Mouse (Mus musculus): ENCODE measurements around the gene Retreg3. TPM values are rescaled to one million over a fixed set of nuclear protein-coding genes. Genes with fewer than 3 reads are reported as not detected.

The Retreg3 gene
- polyA plus RNA-seq, 1 experiment from 2014 or later = 18.4 TPM

GRCm38 (mm10) chr11:101152825-101153224 lies 33.1 kb upstream of the Retreg3 start:
- H3K9ac ChIP-seq (ENCODE audit: low read length) = no peak overlapping the region
- H3K27ac ChIP-seq (ENCODE audit: low read length) = no peak overlapping the region
- no peaks in the 10 kb centered on the region for H3K9me3 ChIP-seq (ENCODE audit: control insufficient read depth, low read length)
- H3K27me3 ChIP-seq (ENCODE audit: control insufficient read depth, insufficient read depth, low read depth, low read length) = no peaks in the 10 kb centered on the region
- no peaks in the 10 kb centered on the region for H3K36me3 ChIP-seq (ENCODE audit: control insufficient read depth, insufficient read depth, low read length)
- H3K4me3 ChIP-seq (ENCODE audit: low read length) = no peak overlapping the region
- no peak for ATAC-seq (ENCODE audit: low read depth)
- H3K4me2 ChIP-seq (ENCODE audit: low read depth, low read length) = no peak overlapping the region
- peaks cover 18% of the 10 kb centered on the region for H3K4me1 ChIP-seq (replicated peaks; ENCODE audit: control insufficient read depth, insufficient read depth, low read length)
- WGBS = 74% methylated on average over 1 of the region's 1 CpGs

GRCm38 (mm10) chr11:101151063-101151462 lies 31.4 kb upstream of the Retreg3 start:
- Histone ChIP-seq H3K9ac (ENCODE audit: low read length) (no peak overlapping the region), H3K4me1 (replicated peaks; ENCODE audit: control insufficient read depth, insufficient read depth, low read length) (peaks cover 17% of the 10 kb centered on the region), H3K4me2 (ENCODE audit: low read depth, low read length) (no peak overlapping the region), H3K4me3 (ENCODE audit: low read length) (no peak overlapping the region), H3K36me3 (ENCODE audit: control insufficient read depth, insufficient read depth, low read length) (no peaks in the 10 kb centered on the region), H3K9me3 (ENCODE audit: control insufficient read depth, low read length) (no peaks in the 10 kb centered on the region), H3K27ac (ENCODE audit: low read length) (no peak overlapping the region), H3K27me3 (ENCODE audit: control insufficient read depth, insufficient read depth, low read depth, low read length) (no peaks in the 10 kb centered on the region)
- 54% methylated on average over 2 of the region's 2 CpGs for WGBS
- ATAC-seq (ENCODE audit: low read depth) = no peak

DNA sequence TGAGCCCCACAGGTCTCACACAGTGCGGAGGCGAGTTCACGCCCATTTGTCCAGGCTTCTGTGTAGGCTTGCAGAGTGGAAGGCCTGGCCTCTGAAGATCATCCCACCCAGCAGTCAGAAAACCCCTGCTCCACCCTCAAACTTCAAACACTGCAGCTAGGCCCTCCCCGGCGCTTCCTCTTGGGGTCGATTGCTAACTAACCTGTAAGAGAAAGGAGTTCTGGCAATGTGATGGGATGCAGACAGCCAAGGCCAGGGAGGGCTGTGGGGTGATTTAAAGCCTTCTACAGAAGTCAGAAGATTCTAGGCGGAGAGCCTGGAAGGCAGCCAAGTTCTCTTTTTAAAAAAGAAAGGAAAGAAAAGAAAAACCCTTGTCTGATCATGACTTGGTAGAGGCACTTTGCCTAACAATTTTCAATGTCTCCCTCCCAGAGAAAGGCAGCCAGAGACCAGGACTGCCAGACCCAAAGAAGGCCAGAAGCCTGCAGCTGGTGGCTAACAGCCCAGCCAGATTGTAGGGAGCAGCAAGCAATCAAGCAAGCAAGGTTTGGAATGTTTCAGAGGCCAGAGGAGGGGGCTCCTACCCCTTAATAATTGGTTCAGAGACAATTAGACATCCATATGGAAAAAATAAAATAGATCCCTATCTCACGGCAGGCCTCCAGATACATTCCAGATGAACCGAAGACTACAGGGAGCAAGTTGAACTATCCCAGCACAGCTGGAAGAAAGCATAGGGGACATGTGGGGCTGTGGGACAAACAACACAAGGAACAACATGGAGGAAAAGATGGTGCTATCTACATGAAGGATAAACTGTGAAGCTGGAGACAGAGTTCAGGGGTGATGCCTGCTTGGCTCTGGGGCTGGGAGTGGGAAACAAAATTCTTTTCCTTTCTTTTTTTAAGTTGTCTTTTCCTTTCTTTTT lies 29.7 kb upstream of the Retreg3 start:
- Histone ChIP-seq H3K27me3 (ENCODE audit: control insufficient read depth, insufficient read depth, low read depth, low read length) (no peaks in the 10 kb centered on the region), H3K9me3 (ENCODE audit: control insufficient read depth, low read length) (no peaks in the 10 kb centered on the region), H3K4me1 (replicated peaks; ENCODE audit: control insufficient read depth, insufficient read depth, low read length) (peaks cover 12% of the 10 kb centered on the region), H3K4me2 (ENCODE audit: low read depth, low read length) (0 out of 2 replicates have a peak overlapping the region, but pooled peaks have one; percentile 17), H3K4me3 (ENCODE audit: low read length) (no peak overlapping the region), H3K36me3 (ENCODE audit: control insufficient read depth, insufficient read depth, low read length) (no peaks in the 10 kb centered on the region), H3K27ac (ENCODE audit: low read length) (peak overlapping the region; percentile 63), H3K9ac (ENCODE audit: low read length) (peak overlapping the region; percentile 44)
- WGBS = 31% methylated on average over 9 of the region's 9 CpGs
- ATAC-seq (ENCODE audit: low read depth) = peak; percentile 74

- no peaks in the 10 kb centered on the region for H3K9me3 ChIP-seq (ENCODE audit: control insufficient read depth, low read length)
- no peak for ATAC-seq (ENCODE audit: low read depth)
- no peak overlapping the region for H3K4me3 ChIP-seq (ENCODE audit: low read length)
- H3K27ac ChIP-seq (ENCODE audit: low read length) = peak overlapping the region; percentile 63
- no peaks in the 10 kb centered on the region for H3K36me3 ChIP-seq (ENCODE audit: control insufficient read depth, insufficient read depth, low read length)
- peaks cover 16% of the 10 kb centered on the region for H3K4me1 ChIP-seq (replicated peaks; ENCODE audit: control insufficient read depth, insufficient read depth, low read length)
- H3K4me2 ChIP-seq (ENCODE audit: low read depth, low read length) = no peak overlapping the region
- peak overlapping the region; percentile 44; the same call in 1 of the 2 replicates for H3K9ac ChIP-seq (ENCODE audit: low read length)
- H3K27me3 ChIP-seq (ENCODE audit: control insufficient read depth, insufficient read depth, low read depth, low read length) = no peaks in the 10 kb centered on the region
- 66% methylated on average over 10 of the region's 10 CpGs for WGBS
Observed at GRCm38 (mm10) chr11:101148751-101149150, 29.1 kb upstream of the Retreg3 start.

DNA sequence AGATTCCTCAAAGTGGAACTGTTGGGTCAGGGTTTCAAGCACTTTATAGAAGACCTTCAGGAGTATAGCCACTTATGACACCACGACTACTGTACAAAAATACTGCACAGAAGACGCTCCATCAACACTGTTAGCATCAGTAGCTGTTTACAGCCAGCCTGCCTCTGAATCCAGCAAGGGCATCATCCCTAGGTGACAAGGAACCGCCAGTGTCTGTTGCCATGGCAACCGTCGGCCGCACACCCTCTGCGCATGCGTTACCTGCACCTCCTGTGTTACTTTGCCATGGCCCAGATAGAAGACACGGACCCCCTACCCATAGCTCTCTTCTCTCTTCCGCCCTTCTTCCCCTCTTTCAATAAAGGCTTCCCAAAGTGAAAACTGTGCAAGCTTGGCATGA lies 26.7 kb upstream of the Retreg3 start:
- Histone ChIP-seq H3K9me3 (ENCODE audit: control insufficient read depth, low read length) (no peaks in the 10 kb centered on the region), H3K27ac (ENCODE audit: low read length) (no peak overlapping the region), H3K4me2 (ENCODE audit: low read depth, low read length) (no peak overlapping the region), H3K27me3 (ENCODE audit: control insufficient read depth, insufficient read depth, low read depth, low read length) (no peaks in the 10 kb centered on the region), H3K4me1 (replicated peaks; ENCODE audit: control insufficient read depth, insufficient read depth, low read length) (peaks cover 17% of the 10 kb centered on the region), H3K36me3 (ENCODE audit: control insufficient read depth, insufficient read depth, low read length) (no peaks in the 10 kb centered on the region), H3K4me3 (ENCODE audit: low read length) (no peak overlapping the region), H3K9ac (ENCODE audit: low read length) (no peak overlapping the region)
- WGBS = 33% methylated on average over 10 of the region's 10 CpGs
- no peak for ATAC-seq (ENCODE audit: low read depth)

- Histone ChIP-seq H3K27me3 (ENCODE audit: control insufficient read depth, insufficient read depth, low read depth, low read length) (no peaks in the 10 kb centered on the region), H3K36me3 (ENCODE audit: control insufficient read depth, insufficient read depth, low read length) (no peaks in the 10 kb centered on the region), H3K9ac (ENCODE audit: low read length) (peak overlapping the region; percentile 52), H3K9me3 (ENCODE audit: control insufficient read depth, low read length) (no peaks in the 10 kb centered on the region), H3K4me2 (ENCODE audit: low read depth, low read length) (peak overlapping the region; percentile 59), H3K4me1 (replicated peaks; ENCODE audit: control insufficient read depth, insufficient read depth, low read length) (peaks cover 7% of the 10 kb centered on the region), H3K4me3 (ENCODE audit: low read length) (peak overlapping the region; percentile 37), H3K27ac (ENCODE audit: low read length) (no peak overlapping the region)
- 22% methylated on average over 19 of the region's 19 CpGs for WGBS
- peak; percentile 49; the same call in 1 of the 2 replicates for ATAC-seq (ENCODE audit: low read depth)
Observed at GRCm38 (mm10) chr11:101143338-101144225, 23.9 kb upstream of the Retreg3 start.

- no peak for ATAC-seq (ENCODE audit: low read depth)
- H3K4me3 ChIP-seq (ENCODE audit: low read length) = no peak overlapping the region
- no peak overlapping the region for H3K4me2 ChIP-seq (ENCODE audit: low read depth, low read length)
- H3K9me3 ChIP-seq (ENCODE audit: control insufficient read depth, low read length) = no peaks in the 10 kb centered on the region
- H3K9ac ChIP-seq (ENCODE audit: low read length) = no peak overlapping the region
- no peak overlapping the region for H3K27ac ChIP-seq (ENCODE audit: low read length)
- no peaks in the 10 kb centered on the region for H3K27me3 ChIP-seq (ENCODE audit: control insufficient read depth, insufficient read depth, low read depth, low read length)
- no peaks in the 10 kb centered on the region for H3K36me3 ChIP-seq (ENCODE audit: control insufficient read depth, insufficient read depth, low read length)
- WGBS = 80% methylated on average over 10 of the region's 10 CpGs
- H3K4me1 ChIP-seq (replicated peaks; ENCODE audit: control insufficient read depth, insufficient read depth, low read length) = peaks cover 7% of the 10 kb centered on the region
Observed at GRCm38 (mm10) chr11:101142215-101142967, 22.7 kb upstream of the Retreg3 start.

- no peak overlapping the region for H3K4me3 ChIP-seq (ENCODE audit: low read length)
- no peak overlapping the region for H3K9ac ChIP-seq (ENCODE audit: low read length)
- H3K4me1 ChIP-seq (replicated peaks; ENCODE audit: control insufficient read depth, insufficient read depth, low read length) = peaks cover 7% of the 10 kb centered on the region
- H3K27me3 ChIP-seq (ENCODE audit: control insufficient read depth, insufficient read depth, low read depth, low read length) = no peaks in the 10 kb centered on the region
- no peak overlapping the region for H3K4me2 ChIP-seq (ENCODE audit: low read depth, low read length)
- no peak overlapping the region for H3K27ac ChIP-seq (ENCODE audit: low read length)
- no peaks in the 10 kb centered on the region for H3K36me3 ChIP-seq (ENCODE audit: control insufficient read depth, insufficient read depth, low read length)
- no peaks in the 10 kb centered on the region for H3K9me3 ChIP-seq (ENCODE audit: control insufficient read depth, low read length)
- no peak for ATAC-seq (ENCODE audit: low read depth)
- 67% methylated on average over 8 of the region's 8 CpGs for WGBS
Observed at GRCm38 (mm10) chr11:101141088-101141487, 21.4 kb upstream of the Retreg3 start.
